Mouse (Mus musculus) intestine, embryonic 15.5 days (tissue): Measurements from ENCODE around the gene Adamts6. TPM values are rescaled to one million over a fixed set of nuclear protein-coding genes. Genes with fewer than 3 reads are reported as not detected.

Experiments
- ATAC-seq: fragments of 200-750 bp; cut with Nextera tagmentation; 2 replicates; pipeline ENCODE4 v1.8.0; 2017; ENCODE audit warnings: moderate TSS enrichment, moderate library complexity
- H3K27ac ChIP-seq: fragments of 300-500 bp; sonication (generic); 2 replicates; pipeline ENCODE4 v1.5.1; 2015; ENCODE audit warnings: mild to moderate bottlenecking, inconsistent platforms
- H3K27me3 ChIP-seq: fragments of 300-500 bp; sonication (generic); replicated peaks from 2 replicates; pipeline ENCODE4 v1.6.1; 2015; ENCODE audit warnings: inconsistent platforms
- H3K36me3 ChIP-seq: fragments of 300-500 bp; sonication (generic); 2 replicates; pipeline ENCODE4 v1.6.1; 2015; ENCODE audit warnings: inconsistent platforms
- H3K4me1 ChIP-seq: fragments of 300-500 bp; sonication (generic); replicated peaks from 2 replicates; pipeline ENCODE4 v1.6.1; 2015; ENCODE audit warnings: inconsistent platforms
- H3K4me2 ChIP-seq: fragments of 300-500 bp; sonication (generic); replicated peaks from 2 replicates; pipeline ENCODE4 v1.6.1; 2015; ENCODE audit warnings: mild to moderate bottlenecking, inconsistent platforms
- H3K4me3 ChIP-seq: fragments of 300-500 bp; sonication (generic); replicated peaks from 2 replicates; pipeline ENCODE4 v1.5.1; 2015; ENCODE audit warnings: inconsistent platforms
- H3K9ac ChIP-seq: fragments of 300-500 bp; sonication (generic); 2 replicates; pipeline ENCODE4 v1.6.1; 2015; ENCODE audit warnings: inconsistent platforms
- H3K9me3 ChIP-seq: fragments of 300-500 bp; sonication (generic); 2 replicates; pipeline ENCODE4 v1.6.1; 2016; ENCODE audit warnings: inconsistent platforms
- WGBS: fragments of 180-500 bp; shearing (Covaris S2); methylation state at CpG from one replicate; pipeline ENCODE4 v1.1.7; 2015; 5-methylcytosine and 5-hydroxymethylcytosine counted together
- polyA plus RNA-seq: library from polyadenylated mRNA; unstranded; fragments of >200 nt; fragmentation: Nextera tagmentation; extraction: Ambion mirVana; gene quantifications from 2 replicates; pipeline ENCODE4 v1.2.1, GENCODE M21; 2015

Adamts6 gene
- polyA plus RNA-seq, 1 experiment from 2014 or later: 1.7 TPM

DNA sequence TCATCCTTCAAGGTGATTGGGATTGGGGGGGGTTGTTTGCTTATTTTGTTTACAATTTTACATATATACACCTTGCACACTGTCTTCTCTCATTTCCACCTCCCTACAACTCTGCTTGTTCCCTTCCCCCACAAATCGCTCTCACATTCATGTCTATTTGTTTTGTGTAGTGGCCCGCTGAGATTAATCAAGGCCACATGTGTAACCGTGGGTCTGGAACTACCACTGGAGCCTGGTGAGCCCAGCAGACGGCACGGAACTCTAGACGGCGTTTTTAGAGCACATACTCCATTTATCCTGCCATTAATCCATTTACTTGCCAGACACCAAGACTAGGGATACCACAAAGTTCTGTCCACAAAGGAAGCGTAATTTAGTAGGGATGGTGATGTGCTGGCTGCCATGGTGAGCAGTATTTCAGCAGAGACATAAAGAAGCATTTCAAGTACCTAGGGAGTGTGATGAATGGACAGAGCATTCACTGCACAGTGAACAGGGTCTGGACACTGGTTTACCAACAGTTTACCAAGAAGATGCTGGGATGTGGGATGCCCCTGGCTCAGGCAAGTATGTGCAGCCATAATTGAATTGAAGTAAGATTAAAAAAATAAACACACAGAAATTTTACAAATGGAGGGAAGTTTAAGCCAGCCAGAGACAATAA is 194.9 kb downstream of the Adamts6 start:
- WGBS: 76% methylated on average over 8 of the region's 8 CpGs
- no peak overlapping the region for H3K4me2 ChIP-seq
- H3K9me3 ChIP-seq: no peaks in the 10 kb centered on the region
- no peak overlapping the region for H3K27ac ChIP-seq
- H3K4me3 ChIP-seq: no peak overlapping the region
- H3K27me3 ChIP-seq: no peaks in the 10 kb centered on the region
- H3K4me1 ChIP-seq: no peaks in the 10 kb centered on the region
- no peaks in the 10 kb centered on the region; the same call in 1 of the 2 replicates for H3K36me3 ChIP-seq
- no peak for ATAC-seq
- H3K9ac ChIP-seq: no peak overlapping the region

DNA sequence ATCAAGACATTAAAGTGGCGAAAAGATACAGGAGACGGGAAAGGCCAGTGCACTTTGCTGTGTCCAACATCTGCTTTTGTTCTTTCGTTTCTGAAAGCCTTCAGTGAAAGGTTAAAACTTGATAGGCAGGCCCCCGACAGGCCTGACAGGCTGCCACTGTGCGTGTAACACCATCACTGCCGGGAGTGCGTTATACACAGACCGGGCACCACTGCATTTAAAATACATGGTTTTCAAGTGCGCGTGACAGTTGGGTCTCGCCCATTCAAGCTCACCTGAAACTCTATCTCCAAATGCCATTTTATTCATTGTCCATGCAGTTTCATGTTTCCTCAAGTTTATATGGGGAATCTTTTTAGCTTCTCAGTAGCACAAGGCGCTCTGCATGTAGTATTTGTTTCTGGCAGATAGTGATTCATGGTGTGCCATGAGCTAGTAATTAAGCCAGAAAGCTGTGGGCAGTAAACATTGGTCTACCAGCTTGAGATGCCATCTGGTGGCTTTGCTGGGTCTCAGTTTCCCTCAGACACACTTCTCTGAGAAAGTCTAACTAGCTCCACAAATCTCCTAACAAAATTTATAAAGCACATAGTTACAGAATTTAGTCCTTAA is 195.6 kb downstream of the Adamts6 start:
- 87% methylated on average over 12 of the region's 12 CpGs for WGBS
- Histone ChIP-seq H3K9me3 (no peaks in the 10 kb centered on the region), H3K27ac (no peak overlapping the region), H3K9ac (no peak overlapping the region), H3K4me1 (no peaks in the 10 kb centered on the region), H3K36me3 (no peaks in the 10 kb centered on the region; the same call in 1 of the 2 replicates), H3K4me3 (no peak overlapping the region), H3K27me3 (no peaks in the 10 kb centered on the region), H3K4me2 (no peak overlapping the region)
- no peak for ATAC-seq

DNA sequence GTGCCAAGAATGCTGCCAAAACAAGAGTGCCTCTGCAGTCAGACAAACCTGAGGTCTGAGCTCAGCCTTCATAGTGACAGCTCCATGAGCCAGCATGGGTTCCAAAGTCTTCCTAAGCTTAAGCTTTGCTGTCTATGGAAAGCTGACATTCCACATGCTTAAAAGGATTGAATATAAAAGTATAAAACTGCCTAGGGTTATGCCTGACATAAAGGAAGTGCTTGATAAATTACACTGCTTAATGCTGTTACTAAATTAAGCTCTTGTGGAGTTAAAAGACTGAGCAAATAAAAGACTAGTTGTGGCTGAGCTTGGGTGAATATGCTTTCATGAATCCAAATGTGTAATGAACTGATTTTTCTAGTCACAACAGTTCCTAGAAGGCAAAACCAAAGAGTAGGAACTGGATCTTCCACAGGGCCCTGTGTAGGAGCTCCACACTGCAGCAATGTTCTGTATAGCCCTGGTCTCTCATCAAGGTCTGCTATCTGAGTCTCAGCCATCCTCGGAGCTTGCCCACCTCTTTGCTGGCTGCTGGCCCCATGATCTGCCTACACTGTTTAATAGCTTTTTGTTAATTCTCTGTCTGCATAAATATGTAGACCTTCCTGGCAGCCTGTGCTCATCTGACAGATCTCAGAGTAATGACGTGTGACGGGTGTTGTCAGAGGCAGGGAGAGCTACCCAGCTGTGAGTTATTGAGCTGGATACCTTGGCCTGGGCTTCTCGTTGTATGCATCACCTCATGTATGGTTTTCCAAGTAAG is 203.6 kb downstream of the Adamts6 start:
- ATAC-seq: peak; percentile 55
- Histone ChIP-seq H3K36me3 (no peaks in the 10 kb centered on the region), H3K27ac (no peak overlapping the region; the same call in 1 of the 2 replicates), H3K9ac (no peak overlapping the region), H3K4me2 (no peak overlapping the region), H3K27me3 (no peaks in the 10 kb centered on the region), H3K4me3 (no peak overlapping the region), H3K4me1 (no peaks in the 10 kb centered on the region), H3K9me3 (no peaks in the 10 kb centered on the region)
- WGBS: 58% methylated on average over 4 of the region's 4 CpGs

DNA sequence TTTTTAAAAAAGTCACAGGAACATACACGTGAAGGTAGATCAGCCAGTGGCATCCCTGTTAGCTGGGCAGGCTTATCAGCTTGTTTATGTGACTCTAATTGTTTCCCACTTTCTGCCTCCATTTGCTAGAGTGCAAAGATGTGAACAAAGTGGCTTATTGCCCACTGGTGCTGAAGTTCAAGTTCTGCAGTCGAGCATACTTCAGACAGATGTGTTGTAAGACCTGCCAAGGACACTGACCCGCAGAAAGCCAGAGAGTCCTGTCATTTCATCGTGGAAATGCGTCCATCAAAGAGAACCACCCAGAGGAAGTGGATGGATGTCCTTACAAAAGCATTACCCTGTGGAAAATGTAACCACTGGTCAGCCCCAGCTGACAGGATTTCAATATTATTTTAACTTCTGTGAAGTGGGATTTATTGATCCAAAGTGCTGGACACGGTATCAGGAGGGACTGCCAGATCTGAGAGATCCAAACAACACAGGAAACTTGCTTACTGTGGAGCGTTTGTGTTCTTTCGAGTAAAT is 205.9 kb downstream of the Adamts6 start:
- Histone ChIP-seq H3K36me3 (no peaks in the 10 kb centered on the region), H3K9ac (no peak overlapping the region), H3K27me3 (no peaks in the 10 kb centered on the region), H3K4me1 (no peaks in the 10 kb centered on the region), H3K4me2 (no peak overlapping the region), H3K9me3 (no peaks in the 10 kb centered on the region), H3K4me3 (no peak overlapping the region), H3K27ac (no peak overlapping the region)
- WGBS: 40% methylated on average over 8 of the region's 8 CpGs
- ATAC-seq: no peak

DNA sequence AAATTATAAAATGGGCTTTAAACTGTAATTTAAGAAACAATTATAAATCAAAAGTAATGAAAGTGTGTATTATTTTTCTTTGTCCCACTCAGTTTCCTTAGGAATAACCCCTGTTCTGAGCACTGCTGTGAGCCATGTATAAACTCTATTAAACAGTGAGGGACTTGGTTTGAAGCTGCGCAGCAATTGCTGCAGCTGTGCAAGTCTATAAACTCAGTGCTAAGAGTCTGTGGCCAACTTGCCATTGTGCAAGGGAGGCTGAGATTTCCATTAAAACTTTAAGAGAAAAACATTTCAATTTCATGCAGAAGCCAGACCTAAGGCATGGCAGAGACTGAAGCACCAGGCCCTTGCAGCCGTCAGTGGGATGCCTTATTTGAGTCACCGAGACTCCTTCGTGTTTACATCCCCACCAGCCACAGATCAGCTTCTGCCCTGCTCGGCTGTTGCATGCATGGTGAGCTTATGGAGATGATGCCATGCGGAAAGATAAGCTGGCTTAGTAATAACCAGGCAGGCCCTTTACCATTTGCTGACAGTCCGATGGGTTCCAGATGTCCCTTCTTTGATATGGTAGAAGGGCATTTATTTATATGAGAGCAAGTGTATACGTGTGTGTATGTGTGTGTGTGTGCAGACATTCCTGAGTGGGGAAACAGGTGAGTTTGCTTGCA is 206.7 kb downstream of the Adamts6 start:
- no peaks in the 10 kb centered on the region for H3K36me3 ChIP-seq
- H3K27ac ChIP-seq: no peak overlapping the region
- no peaks in the 10 kb centered on the region for H3K4me1 ChIP-seq
- H3K9me3 ChIP-seq: no peaks in the 10 kb centered on the region
- H3K4me2 ChIP-seq: no peak overlapping the region
- H3K27me3 ChIP-seq: no peaks in the 10 kb centered on the region
- ATAC-seq: no peak
- 56% methylated on average over 8 of the region's 8 CpGs for WGBS
- no peak overlapping the region; the same call in 1 of the 2 replicates for H3K9ac ChIP-seq
- H3K4me3 ChIP-seq: no peak overlapping the region

DNA sequence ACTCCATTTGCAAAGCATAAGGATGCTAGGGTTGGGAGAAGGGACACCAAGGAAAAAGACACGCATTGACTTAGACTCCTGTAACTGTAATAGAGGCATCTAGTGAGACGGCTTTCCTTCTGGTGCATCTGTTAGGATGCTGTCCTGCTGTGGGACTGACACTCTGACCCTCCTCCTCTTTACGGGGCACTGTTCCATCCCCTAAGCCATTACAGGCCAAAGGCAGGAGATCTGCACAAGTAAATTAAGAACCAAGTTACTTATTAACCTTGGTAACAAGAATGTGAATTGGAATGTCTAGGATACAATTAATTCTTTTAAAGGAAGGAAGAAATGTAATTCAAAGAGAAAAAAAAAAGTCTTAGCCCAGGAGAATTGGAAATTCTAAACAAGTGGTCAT is 210.0 kb downstream of the Adamts6 start:
- H3K36me3 ChIP-seq: no peaks in the 10 kb centered on the region
- ATAC-seq: no peak

DNA sequence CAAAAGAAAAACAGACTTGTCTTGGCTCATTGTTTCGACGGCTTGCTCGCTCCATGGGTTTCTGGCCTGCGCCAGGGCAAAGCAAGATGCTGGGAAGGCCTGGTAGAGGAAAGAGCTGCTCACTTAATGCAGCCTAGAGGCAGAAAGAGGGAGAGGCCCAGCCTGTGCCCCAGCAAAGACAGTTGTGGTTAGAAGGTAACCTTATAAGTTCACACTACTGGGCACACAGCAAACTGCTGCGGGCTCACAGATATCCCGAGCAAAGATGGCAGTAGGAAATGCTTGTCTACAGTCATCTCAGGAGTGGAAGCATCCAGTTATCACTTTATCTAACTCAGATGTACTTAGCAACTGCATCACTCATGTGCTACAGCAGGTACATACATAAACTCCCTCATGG is 211.0 kb downstream of the Adamts6 start:
- no peaks in the 10 kb centered on the region for H3K36me3 ChIP-seq
- no peaks in the 10 kb centered on the region for H3K9me3 ChIP-seq
- no peak overlapping the region for H3K4me2 ChIP-seq
- no peaks in the 10 kb centered on the region for H3K27me3 ChIP-seq
- H3K4me3 ChIP-seq: no peak overlapping the region
- no peak overlapping the region for H3K27ac ChIP-seq
- H3K4me1 ChIP-seq: no peaks in the 10 kb centered on the region
- ATAC-seq: no peak
- 94% methylated on average over 6 of the region's 6 CpGs for WGBS
- no peak overlapping the region for H3K9ac ChIP-seq

More for the DNA sequence above, 210.0 kb downstream of the Adamts6 start:
- Histone ChIP-seq H3K4me1 (no peaks in the 10 kb centered on the region), H3K9me3 (no peaks in the 10 kb centered on the region), H3K4me3 (no peak overlapping the region), H3K27ac (no peak overlapping the region), H3K4me2 (no peak overlapping the region), H3K9ac (no peak overlapping the region), H3K27me3 (no peaks in the 10 kb centered on the region)
- 71% methylated on average over 3 of the region's 3 CpGs for WGBS

DNA sequence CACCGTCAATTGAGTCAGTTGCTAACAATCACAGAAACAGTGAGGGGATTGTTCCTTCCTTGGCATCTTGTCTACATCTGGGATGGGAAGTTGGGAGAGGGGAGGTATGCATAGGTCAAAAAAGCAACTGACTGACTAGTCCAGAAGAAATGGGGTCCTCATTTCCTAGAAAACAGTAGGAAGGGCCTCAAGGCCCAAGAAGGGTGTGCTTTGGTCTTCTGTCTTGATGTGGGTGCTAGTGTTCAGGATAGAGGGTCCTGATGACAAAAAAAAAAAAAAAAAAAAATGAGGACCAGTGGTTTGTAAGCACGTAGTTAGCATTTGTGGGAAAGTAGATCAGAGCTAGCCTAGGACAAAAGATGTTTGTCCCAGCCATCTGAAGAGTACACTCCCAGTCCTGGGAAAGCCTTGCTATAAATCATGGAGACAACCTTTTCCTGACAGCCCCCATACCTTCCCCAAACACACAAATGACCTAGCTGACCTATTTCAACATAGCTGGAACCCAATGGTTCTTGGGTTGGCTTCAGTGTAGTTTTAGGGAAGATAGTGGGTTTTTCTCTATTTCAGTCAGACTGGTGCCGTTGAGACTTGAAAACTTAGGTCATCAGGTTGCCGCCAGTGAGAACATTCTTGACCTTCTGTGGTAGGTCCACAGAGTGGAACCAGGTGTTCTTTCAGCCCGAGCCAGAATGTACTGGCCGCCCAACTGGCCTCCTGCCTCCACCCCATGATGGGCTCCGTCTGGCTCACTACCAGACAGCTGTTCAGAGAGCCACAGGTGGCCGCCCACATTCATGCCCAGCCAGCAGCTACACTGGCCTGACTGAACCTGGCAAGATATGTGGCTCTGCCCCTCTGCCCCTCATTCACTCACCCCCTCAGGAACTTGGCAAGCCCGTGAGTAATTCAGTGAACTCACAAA is 211.7 kb downstream of the Adamts6 start:
- H3K27ac ChIP-seq: no peak overlapping the region
- no peaks in the 10 kb centered on the region for H3K27me3 ChIP-seq
- H3K9me3 ChIP-seq: no peaks in the 10 kb centered on the region
- no peaks in the 10 kb centered on the region for H3K4me1 ChIP-seq
- no peak overlapping the region for H3K9ac ChIP-seq
- no peaks in the 10 kb centered on the region for H3K36me3 ChIP-seq
- no peak overlapping the region for H3K4me2 ChIP-seq
- WGBS: 72% methylated on average over 9 of the region's 9 CpGs
- ATAC-seq: no peak
- no peak overlapping the region for H3K4me3 ChIP-seq

DNA sequence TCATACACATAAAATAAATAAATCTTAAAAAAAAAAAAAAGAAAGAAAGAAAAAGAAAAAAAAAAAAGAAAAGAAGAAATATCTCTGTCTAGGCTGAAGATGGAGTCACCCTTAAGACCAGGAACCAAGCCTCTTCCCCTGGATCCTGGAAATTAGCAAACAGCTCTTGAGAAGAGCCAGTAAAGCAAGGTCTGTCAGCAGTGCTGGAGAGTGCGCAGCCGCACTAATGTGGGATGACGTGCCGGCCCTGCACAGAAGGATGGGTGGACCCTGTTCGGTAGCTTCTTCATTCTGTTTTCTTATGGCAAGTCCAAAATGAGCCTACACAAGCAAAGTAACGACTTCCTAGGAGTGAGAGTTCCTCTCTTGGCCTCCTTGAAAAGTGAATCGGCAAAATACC is 214.8 kb downstream of the Adamts6 start:
- no peak overlapping the region for H3K27ac ChIP-seq
- no peaks in the 10 kb centered on the region for H3K27me3 ChIP-seq
- WGBS: 94% methylated on average over 7 of the region's 7 CpGs
- H3K4me1 ChIP-seq: no peaks in the 10 kb centered on the region
- no peaks in the 10 kb centered on the region for H3K9me3 ChIP-seq
- H3K4me2 ChIP-seq: no peak overlapping the region
- no peaks in the 10 kb centered on the region for H3K36me3 ChIP-seq
- no peak for ATAC-seq
- no peak overlapping the region for H3K9ac ChIP-seq
- H3K4me3 ChIP-seq: no peak overlapping the region

DNA sequence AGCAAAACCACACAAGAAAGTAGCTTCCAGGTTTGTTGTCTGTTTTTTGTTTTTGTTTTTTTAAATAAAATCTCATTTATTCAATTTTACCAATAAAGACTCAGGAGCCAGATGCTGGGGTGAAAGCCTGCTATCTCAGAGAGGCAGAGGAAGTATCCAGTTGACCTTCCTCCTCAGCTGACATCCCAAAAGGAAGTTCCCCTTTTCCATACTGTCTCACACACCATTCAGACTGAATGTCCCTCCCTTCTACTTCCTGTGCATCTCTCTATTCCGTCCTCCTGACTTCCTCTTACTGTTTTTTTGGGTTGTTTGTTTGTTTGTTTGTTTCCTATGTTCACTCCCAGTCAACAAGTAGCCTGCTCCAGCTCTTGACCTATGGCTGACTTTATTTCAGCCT is 216.4 kb downstream of the Adamts6 start:
- Histone ChIP-seq H3K4me1 (no peaks in the 10 kb centered on the region), H3K9ac (no peak overlapping the region), H3K4me2 (no peak overlapping the region), H3K27ac (no peak overlapping the region), H3K27me3 (no peaks in the 10 kb centered on the region), H3K36me3 (no peaks in the 10 kb centered on the region), H3K4me3 (no peak overlapping the region), H3K9me3 (no peaks in the 10 kb centered on the region)
- WGBS: 67% methylated on average over 1 of the region's 1 CpGs
- no peak for ATAC-seq

DNA sequence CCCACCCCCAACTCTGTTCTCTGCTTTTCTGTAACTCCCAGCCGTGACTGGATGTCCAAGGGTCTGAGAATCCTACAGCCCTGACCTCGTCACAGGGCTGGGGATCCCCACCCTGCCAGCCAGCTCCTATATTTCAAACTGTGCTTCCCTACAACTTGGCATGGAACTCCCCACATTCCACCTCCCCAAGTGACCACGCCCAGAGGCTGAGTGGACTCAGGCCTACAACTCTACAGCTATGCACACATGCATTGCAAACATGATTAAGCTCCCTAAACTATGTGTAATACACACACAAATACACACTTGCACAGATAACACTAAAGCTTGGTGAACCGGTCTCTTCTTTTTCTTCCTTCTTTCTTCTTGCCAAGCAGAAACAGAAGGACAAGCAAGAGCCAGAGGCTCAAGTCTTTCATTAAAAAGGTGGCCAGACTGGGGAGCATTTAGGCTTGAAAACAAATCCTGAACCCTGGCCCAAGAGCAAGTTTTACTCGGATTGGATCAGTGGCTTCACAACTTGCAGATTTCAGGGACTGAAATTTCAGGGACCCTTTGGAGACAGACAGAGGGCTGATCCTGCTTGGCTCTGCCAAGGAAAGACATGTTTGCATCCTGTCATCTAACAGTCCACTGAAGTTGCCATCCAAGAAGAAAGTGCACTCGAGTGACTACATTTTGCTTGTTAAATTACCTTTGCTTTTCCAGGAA is 218.7 kb downstream of the Adamts6 start:
- no peaks in the 10 kb centered on the region for H3K9me3 ChIP-seq
- peak; percentile 34; the same call in 1 of the 2 replicates for ATAC-seq
- no peak overlapping the region for H3K4me2 ChIP-seq
- 71% methylated on average over 6 of the region's 6 CpGs for WGBS
- no peaks in the 10 kb centered on the region for H3K36me3 ChIP-seq
- no peaks in the 10 kb centered on the region for H3K27me3 ChIP-seq
- no peak overlapping the region for H3K4me3 ChIP-seq
- H3K9ac ChIP-seq: no peak overlapping the region
- H3K4me1 ChIP-seq: no peaks in the 10 kb centered on the region
- no peak overlapping the region for H3K27ac ChIP-seq
